Mouse (Mus musculus) hindbrain, embryonic 13.5 days (tissue): ENCODE data around the gene Rgs5. TPM values are rescaled to one million over a fixed set of nuclear protein-coding genes. Genes with fewer than 3 reads are reported as not detected.

ENCODE experiments used
- ATAC-seq: fragments of 200-750 bp; cut with Nextera tagmentation; 2 replicates; pipeline ENCODE4 v1.8.0; 2017; ENCODE audit warnings: moderate TSS enrichment; ENCODE audit not compliant: low FRiP score
- H3K27ac ChIP-seq: fragments of 300-500 bp; sonication (generic); 2 replicates; pipeline ENCODE4 v1.5.1; 2015; ENCODE audit warnings: inconsistent platforms, mild to moderate bottlenecking, moderate library complexity
- H3K27me3 ChIP-seq: fragments of 300-500 bp; sonication (generic); 2 replicates; pipeline ENCODE4 v1.6.1; 2015; ENCODE audit warnings: mild to moderate bottlenecking, inconsistent platforms
- H3K36me3 ChIP-seq: fragments of 300-500 bp; sonication (generic); 2 replicates; pipeline ENCODE4 v1.6.1; 2015; ENCODE audit warnings: mild to moderate bottlenecking, inconsistent platforms
- H3K4me1 ChIP-seq: fragments of 300-500 bp; sonication (generic); replicated peaks from 2 replicates; pipeline ENCODE4 v1.6.1; 2015; ENCODE audit warnings: inconsistent platforms
- H3K4me2 ChIP-seq: fragments of 300-500 bp; sonication (generic); 2 replicates; pipeline ENCODE4 v1.6.1; 2015; ENCODE audit warnings: inconsistent platforms, mild to moderate bottlenecking, moderate library complexity
- H3K4me3 ChIP-seq: fragments of 300-500 bp; sonication (generic); 2 replicates; pipeline ENCODE4 v1.5.1; 2015; ENCODE audit warnings: mild to moderate bottlenecking, inconsistent platforms
- H3K9ac ChIP-seq: fragments of 300-500 bp; sonication (generic); 2 replicates; pipeline ENCODE4 v1.6.1; 2015; ENCODE audit warnings: mild to moderate bottlenecking, inconsistent platforms
- H3K9me3 ChIP-seq: fragments of 300-500 bp; sonication (generic); 2 replicates; pipeline ENCODE4 v1.6.1; 2016; ENCODE audit warnings: inconsistent platforms
- WGBS: fragments of 180-500 bp; shearing (Covaris S2); methylation state at CpG from one replicate; pipeline ENCODE4 v1.1.7; 2015; 5-methylcytosine and 5-hydroxymethylcytosine counted together
- polyA plus RNA-seq: library from polyadenylated mRNA; unstranded; fragments of >200 nt; fragmentation: Nextera tagmentation; extraction: Ambion mirVana; gene quantifications from 2 replicates; pipeline ENCODE4 v1.2.1, GENCODE M21; 2015

Gene Rgs5
- polyA plus RNA-seq = 13.9 and 15.1 TPM in 2 replicates

DNA sequence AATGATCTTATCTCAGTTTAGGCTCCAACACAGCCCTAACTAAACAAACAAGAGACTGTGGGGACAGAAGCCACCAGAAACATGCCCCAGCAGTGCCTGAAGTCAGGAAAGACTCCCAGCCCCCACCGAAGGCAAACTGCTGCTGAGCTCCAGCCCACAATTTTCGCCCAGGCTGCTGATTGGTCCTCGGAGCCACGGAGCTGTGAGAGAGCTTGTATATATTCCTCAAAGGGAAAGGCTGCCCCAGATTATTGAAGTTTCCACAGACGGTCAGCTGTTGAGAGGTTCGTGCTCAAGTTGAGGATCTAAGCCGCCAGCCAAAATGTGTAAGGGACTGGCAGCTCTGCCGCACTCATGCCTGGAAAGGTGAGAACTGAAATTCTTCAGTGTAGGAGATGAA is at the start of gene Rgs5:
Rgs5 (plus strand) TSS at position 246 of the 400 bp plus-strand sequence.
- no peak for ATAC-seq
- H3K27me3 ChIP-seq = no peaks in the 10 kb centered on the region
- H3K9me3 ChIP-seq = no peaks in the 10 kb centered on the region
- H3K36me3 ChIP-seq = no peaks in the 10 kb centered on the region
- H3K4me1 ChIP-seq = no peaks in the 10 kb centered on the region; the same call in 1 of the 2 replicates
- no peak within 1 kb of the TSS for H3K9ac ChIP-seq
- no peak within 1 kb of the TSS for H3K27ac ChIP-seq
- WGBS = 41% methylated on average over 8 of the region's 8 CpGs
- no peak within 1 kb of the TSS for H3K4me3 ChIP-seq
- H3K4me2 ChIP-seq = 0 out of 2 replicates have a peak within 1 kb of the TSS, but pooled peaks have one; percentile 25

DNA sequence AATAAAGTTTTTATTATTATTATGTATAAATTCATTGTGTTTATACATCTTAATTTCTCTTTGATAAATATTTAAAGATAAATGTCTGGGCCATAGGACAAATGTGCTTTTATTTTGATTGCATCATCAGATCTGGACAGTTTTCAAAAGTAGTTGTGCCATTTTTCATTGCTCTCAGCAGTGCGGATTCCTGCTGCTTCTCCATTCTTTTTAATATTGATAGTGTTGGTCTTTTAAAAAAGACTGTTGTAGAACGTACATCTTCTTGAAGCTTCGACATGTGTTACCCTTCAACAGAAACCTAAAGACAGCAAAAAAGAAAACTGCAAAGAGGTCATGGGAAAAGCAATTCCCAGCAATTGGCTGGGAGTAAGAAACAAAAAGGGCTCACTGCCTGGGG is 49.1 kb upstream of the Rgs5 start:
- WGBS = 53% methylated on average over 3 of the region's 3 CpGs
- Histone ChIP-seq H3K4me3 (no peak overlapping the region), H3K27me3 (no peaks in the 10 kb centered on the region), H3K9me3 (no peaks in the 10 kb centered on the region), H3K4me2 (no peak overlapping the region), H3K9ac (no peak overlapping the region), H3K36me3 (no peaks in the 10 kb centered on the region), H3K27ac (no peak overlapping the region), H3K4me1 (no peaks in the 10 kb centered on the region)
- ATAC-seq = no peak

DNA sequence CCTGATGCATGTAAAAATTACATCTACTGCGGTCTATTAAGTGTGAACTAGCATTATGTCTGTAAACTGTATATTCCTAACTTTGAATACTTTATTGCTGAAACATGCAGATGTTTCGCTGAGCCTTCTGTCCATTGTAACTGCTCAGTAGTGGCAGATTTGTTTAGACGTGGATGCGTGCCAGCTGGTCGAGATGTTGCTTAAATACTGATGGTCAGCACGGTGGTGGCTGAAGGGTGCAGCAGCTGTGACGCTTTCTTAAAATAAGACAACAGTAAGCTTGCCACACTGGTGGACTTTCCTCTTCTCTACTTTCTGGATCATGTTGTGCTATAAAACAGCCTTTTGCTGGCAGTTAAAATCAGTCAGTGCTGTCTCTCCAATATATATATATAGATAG is 25.6 kb upstream of the Rgs5 start:
- WGBS = 82% methylated on average over 7 of the region's 7 CpGs

DNA sequence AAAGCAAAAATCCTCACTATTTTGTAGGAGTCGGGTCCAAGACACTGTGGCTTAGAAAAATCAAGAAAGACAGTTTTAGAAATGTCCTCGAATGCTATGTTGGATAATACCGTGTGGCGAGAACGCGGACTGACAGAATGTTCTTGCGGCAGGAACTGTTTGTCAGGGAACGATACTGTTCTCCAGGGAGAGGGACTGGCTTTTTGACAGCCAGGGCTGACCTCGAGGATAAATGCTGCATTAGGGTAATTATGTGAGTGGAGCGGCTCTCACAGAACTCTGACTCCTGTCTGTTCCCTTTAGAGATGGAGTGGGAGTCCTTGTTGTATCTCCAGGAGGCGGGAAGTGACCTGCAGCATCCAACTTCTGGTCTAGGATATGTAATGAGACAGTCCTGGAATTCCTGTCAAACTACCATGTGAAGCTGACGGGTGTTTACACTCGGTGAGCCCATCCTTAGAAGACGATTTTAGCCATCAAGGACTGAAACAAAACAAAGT is 18.0 kb upstream of the Rgs5 start:
- Histone ChIP-seq H3K27ac (no peak overlapping the region), H3K4me1 (no peaks in the 10 kb centered on the region)

More for the DNA sequence above, 25.6 kb upstream of the Rgs5 start:
- Histone ChIP-seq H3K4me3 (no peak overlapping the region), H3K4me2 (no peak overlapping the region), H3K9ac (no peak overlapping the region), H3K36me3 (no peaks in the 10 kb centered on the region), H3K27me3 (no peaks in the 10 kb centered on the region), H3K4me1 (no peaks in the 10 kb centered on the region), H3K27ac (no peak overlapping the region), H3K9me3 (no peaks in the 10 kb centered on the region)
- ATAC-seq = no peak

DNA sequence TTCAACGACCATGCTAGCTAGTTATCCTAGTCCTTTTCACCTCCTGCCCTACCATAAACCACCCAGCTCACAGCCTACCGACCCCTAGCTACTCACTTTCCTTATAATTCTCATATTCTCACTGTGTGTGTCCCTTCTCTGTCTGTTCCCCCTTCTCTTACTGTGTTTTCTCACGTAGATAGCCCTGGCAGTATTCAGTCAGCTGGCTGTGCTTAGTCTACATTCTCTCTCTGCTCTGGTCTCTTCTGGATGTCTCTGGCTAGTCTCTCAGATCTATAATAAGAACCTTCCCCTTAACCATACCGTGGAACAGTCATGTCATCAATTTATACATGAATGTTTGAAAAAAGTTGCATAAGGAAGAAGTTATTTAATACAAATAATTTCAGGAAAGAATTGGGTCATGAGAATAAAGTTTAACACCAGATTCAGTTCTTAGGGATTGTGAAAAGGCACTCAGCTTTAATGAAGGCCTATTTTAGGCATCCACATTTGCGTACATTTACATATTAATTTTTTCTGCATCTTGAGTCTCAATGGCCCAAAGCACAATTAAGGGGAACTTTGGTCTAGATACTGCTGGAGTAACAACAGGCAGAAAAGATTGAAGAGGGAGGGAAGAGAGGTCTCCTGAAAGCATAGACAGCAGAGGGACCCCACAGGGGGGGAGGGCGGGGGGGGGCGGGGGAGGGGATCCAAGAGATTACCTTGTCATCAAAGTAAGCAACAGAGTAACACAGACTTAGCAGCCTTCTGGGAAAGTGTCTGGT is 10.2 kb upstream of the Rgs5 start:
- H3K9me3 ChIP-seq = no peaks in the 10 kb centered on the region
- H3K4me1 ChIP-seq = no peaks in the 10 kb centered on the region
- no peak overlapping the region for H3K4me3 ChIP-seq
- H3K27me3 ChIP-seq = no peaks in the 10 kb centered on the region
- H3K4me2 ChIP-seq = no peak overlapping the region
- no peak for ATAC-seq
- no peak overlapping the region for H3K9ac ChIP-seq
- no peak overlapping the region for H3K27ac ChIP-seq
- WGBS = 83% methylated on average over 7 of the region's 7 CpGs
- H3K36me3 ChIP-seq = no peaks in the 10 kb centered on the region

More for the DNA sequence above, 18.0 kb upstream of the Rgs5 start:
- H3K27me3 ChIP-seq = no peaks in the 10 kb centered on the region
- no peaks in the 10 kb centered on the region for H3K9me3 ChIP-seq
- 72% methylated on average over 14 of the region's 14 CpGs for WGBS
- H3K9ac ChIP-seq = no peak overlapping the region
- ATAC-seq = no peak
- no peak overlapping the region for H3K4me2 ChIP-seq
- H3K36me3 ChIP-seq = no peaks in the 10 kb centered on the region
- no peak overlapping the region for H3K4me3 ChIP-seq

DNA sequence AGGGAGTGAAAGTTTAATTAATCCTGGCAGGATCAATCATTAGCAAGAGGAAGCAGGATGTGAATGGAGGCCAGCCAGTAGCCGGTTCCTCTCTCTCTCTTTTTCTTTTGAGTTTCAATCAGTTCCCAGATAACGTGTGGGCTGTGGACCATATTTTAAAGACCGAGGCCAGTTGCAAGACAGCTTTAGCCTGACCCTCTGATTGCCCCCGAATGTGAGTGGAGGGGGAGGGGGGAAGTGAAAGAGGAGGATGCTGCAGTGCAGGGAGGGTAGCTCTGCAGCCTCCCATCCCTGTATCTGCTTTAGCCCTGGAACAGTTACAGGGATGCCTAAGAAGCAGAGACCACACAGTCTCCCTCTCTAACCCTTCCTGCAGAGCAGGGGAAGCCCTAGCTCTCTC is 4.2 kb downstream of the Rgs5 start:
- Histone ChIP-seq H3K9ac (no peak overlapping the region), H3K27me3 (no peaks in the 10 kb centered on the region), H3K36me3 (no peaks in the 10 kb centered on the region), H3K27ac (no peak overlapping the region), H3K4me1 (no peaks in the 10 kb centered on the region; the same call in 1 of the 2 replicates), H3K4me3 (no peak overlapping the region), H3K9me3 (no peaks in the 10 kb centered on the region), H3K4me2 (no peak overlapping the region)
- ATAC-seq = no peak
- WGBS = 13% methylated on average over 4 of the region's 4 CpGs

DNA sequence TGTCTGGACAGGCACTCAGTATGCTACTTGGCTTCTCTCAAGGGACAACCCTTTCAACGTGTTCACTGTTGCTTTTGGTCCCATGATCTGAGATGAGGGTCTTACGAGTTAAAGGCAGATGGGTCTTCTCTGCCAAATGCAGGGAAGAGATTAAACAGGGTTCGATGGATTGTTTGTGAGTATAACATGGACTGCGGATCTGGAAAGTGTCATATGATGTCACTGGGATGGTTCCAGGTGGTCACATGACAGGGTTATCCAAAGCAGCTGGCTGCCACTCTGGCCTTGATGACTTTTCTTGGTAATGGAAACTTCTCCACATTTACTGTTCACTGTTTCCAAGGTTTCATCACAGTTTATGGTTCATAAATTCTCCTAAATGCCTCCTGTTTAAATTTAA is 12.0 kb downstream of the Rgs5 start:
- Histone ChIP-seq H3K27me3 (no peaks in the 10 kb centered on the region), H3K4me1 (no peaks in the 10 kb centered on the region), H3K27ac (no peak overlapping the region), H3K4me2 (no peak overlapping the region), H3K36me3 (no peaks in the 10 kb centered on the region), H3K9me3 (no peaks in the 10 kb centered on the region), H3K9ac (no peak overlapping the region), H3K4me3 (no peak overlapping the region)
- ATAC-seq = no peak
- WGBS = 73% methylated on average over 4 of the region's 4 CpGs

DNA sequence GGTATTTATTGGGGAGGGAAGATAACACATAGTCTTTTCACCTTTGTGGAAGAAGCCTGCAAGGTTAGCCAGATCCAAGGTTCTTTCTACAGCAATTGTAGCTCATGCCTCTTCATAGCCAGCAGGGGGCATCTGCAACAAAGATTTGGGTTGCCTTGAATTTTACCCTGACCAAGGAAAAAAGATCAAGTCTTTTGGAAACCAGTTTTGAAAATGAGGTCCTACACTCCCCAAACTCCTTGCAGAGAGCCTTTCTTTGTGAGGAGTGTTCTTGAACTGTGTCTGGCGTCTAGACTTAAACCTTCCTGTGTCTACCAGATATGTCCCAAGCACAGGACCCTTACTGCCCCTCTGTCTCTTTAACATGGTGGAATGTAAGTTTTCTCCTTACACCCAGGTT is 15.4 kb downstream of the Rgs5 start:
- Histone ChIP-seq H3K4me3 (no peak overlapping the region), H3K27me3 (no peaks in the 10 kb centered on the region), H3K4me2 (no peak overlapping the region), H3K36me3 (no peaks in the 10 kb centered on the region), H3K27ac (no peak overlapping the region), H3K4me1 (no peaks in the 10 kb centered on the region), H3K9ac (no peak overlapping the region), H3K9me3 (no peaks in the 10 kb centered on the region)
- WGBS = 68% methylated on average over 1 of the region's 1 CpGs
- ATAC-seq = 0 out of 2 replicates have a peak, but pooled peaks have one; percentile 36

DNA sequence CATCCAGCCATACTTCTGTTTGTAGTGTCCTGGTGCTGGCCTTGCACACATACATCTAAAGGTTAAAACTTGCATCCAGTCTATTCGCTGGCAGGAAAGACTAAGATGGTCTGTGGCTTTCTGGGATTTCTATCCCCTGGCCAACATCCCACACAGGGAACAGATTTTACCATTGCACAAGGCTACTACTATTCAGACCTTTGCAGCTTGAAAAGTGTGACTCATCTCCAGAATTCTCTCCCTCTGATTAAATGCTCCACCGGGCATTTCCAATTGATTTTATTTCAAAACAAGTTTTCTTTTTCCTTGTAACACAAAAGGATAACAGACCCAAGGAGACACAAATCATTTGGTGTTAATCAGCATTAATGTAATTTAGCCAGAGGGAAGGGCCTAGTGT is 16.5 kb downstream of the Rgs5 start:
- no peak for ATAC-seq
- no peak overlapping the region for H3K27ac ChIP-seq
- H3K4me2 ChIP-seq = no peak overlapping the region
- H3K36me3 ChIP-seq = no peaks in the 10 kb centered on the region
- no peak overlapping the region for H3K9ac ChIP-seq
- no peaks in the 10 kb centered on the region for H3K27me3 ChIP-seq
- H3K9me3 ChIP-seq = no peaks in the 10 kb centered on the region
- 83% methylated on average over 2 of the region's 2 CpGs for WGBS
- H3K4me3 ChIP-seq = no peak overlapping the region
- H3K4me1 ChIP-seq = no peaks in the 10 kb centered on the region

DNA sequence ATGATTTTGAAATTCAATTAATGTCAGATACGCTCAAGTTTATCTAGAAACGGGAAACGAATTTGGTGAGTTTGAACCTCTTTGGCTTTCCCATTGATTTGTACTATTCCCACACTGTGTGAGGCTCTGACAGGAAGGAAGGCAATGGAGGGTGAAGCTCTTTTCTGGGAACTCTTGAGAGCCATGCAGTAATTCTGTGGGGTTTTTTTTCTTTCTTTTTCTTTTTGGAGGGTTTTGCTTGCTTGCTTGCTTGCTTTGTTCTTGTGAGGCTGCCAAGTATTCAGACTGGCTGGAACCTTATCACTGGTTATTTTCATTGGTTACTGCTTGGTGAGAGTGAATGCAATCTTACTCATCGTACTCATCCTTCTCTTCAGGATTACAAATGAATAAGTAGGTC is 17.0 kb downstream of the Rgs5 start:
- Histone ChIP-seq H3K36me3 (no peaks in the 10 kb centered on the region), H3K27me3 (no peaks in the 10 kb centered on the region), H3K4me1 (no peaks in the 10 kb centered on the region), H3K4me2 (no peak overlapping the region), H3K27ac (no peak overlapping the region), H3K4me3 (no peak overlapping the region), H3K9ac (no peak overlapping the region), H3K9me3 (no peaks in the 10 kb centered on the region)
- ATAC-seq = no peak
- 76% methylated on average over 4 of the region's 4 CpGs for WGBS

DNA sequence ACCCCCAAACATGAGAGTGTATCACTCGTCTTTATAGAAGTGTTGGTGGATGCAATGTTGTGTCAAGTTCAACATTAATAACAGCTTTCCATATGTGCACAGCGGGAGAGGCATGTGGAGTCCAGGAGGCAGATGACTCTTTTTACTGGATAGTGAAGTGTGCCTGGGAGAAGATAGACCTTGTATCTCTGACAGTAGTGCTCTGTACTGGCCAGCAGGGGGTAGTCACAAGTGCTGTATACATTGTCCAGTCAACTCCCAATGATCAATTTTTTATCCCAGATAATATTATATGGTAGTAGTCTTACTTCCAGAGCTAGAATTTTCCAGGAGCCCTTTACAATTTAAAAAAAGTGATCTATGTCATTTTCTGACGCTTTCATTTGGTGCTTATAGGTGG is 18.8 kb downstream of the Rgs5 start:
- H3K36me3 ChIP-seq = no peaks in the 10 kb centered on the region
- 56% methylated on average over 3 of the region's 3 CpGs for WGBS
- no peaks in the 10 kb centered on the region for H3K27me3 ChIP-seq
- no peak overlapping the region for H3K27ac ChIP-seq
- no peak; the same call in 1 of the 2 replicates for ATAC-seq
- H3K4me3 ChIP-seq = no peak overlapping the region
- no peak overlapping the region for H3K4me2 ChIP-seq
- H3K9me3 ChIP-seq = no peaks in the 10 kb centered on the region
- no peak overlapping the region for H3K9ac ChIP-seq
- no peaks in the 10 kb centered on the region for H3K4me1 ChIP-seq

DNA sequence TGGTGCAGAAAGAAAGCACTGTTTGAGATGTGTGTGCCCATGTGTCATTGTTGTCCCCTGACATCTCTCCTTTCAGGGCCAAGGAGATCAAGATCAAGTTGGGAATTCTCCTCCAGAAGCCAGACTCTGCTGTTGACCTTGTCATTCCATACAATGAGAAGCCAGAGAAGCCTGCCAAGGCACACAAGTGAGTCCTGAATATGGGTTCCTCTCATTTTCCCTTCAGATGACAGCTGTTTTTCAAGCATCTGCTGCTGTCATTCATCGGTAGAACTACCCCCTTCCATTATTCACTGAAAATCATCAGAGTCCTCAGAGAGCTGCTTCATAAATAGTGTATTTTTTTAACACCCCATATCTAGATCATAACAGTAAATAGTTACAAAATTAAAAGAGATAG is 21.4 kb downstream of the Rgs5 start:
- WGBS = 67% methylated on average over 1 of the region's 1 CpGs
- no peaks in the 10 kb centered on the region for H3K9me3 ChIP-seq
- no peak overlapping the region for H3K4me2 ChIP-seq
- no peaks in the 10 kb centered on the region for H3K27me3 ChIP-seq
- no peaks in the 10 kb centered on the region for H3K4me1 ChIP-seq
- ATAC-seq = no peak
- no peak overlapping the region for H3K4me3 ChIP-seq
- no peaks in the 10 kb centered on the region for H3K36me3 ChIP-seq
- H3K27ac ChIP-seq = no peak overlapping the region
- no peak overlapping the region for H3K9ac ChIP-seq
